Mouse (Mus musculus): ENCODE results near the gene Dexi.

Dexi gene

GRCm38 (mm10) chr16:10453872-10454582, 88.8 kb downstream of the Dexi start:
- DNase-seq (ENCODE audit: low read depth) = no peak
